Mouse (Mus musculus) thymus, postnatal 4 days (tissue): Measurements from ENCODE around the gene Srp68.

Source experiments
- DNase-seq: peaks from one replicate; pipeline ENCODE4 v3.0.0; 2021

The Srp68 gene

DNA sequence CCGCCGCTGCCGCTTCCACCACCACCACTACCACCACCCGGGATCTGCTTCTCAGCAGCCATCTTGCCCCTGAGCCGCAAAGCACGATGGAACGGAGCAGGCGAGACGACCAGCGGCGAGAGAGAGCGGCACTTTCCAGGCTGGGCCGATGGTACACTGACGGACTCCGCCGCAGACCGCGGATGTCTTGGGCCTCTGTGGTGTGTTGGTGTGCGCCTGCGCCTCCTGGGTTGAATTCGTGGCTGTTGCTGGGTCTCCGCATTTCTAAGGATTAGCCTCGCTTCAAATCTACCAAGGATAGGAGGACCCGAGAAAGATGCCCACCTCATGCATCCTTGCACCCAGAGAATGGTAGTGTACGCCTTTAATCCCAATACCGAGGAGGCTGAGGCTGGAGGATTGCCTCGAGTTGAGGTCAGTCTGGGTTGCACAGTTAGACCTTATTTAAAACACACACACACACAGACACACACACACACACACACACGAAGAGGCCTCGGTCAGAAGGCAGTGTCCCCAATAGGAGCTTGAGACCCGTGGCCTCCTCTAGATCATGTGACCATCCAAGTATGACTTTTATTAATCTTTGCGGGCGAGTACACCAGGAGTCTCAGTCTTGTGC, at the start of gene Srp68:
Srp68 (minus strand) TSS at position 173 of the 622 bp plus-strand sequence.
- DNase-seq, result peak; percentile 92

DNA sequence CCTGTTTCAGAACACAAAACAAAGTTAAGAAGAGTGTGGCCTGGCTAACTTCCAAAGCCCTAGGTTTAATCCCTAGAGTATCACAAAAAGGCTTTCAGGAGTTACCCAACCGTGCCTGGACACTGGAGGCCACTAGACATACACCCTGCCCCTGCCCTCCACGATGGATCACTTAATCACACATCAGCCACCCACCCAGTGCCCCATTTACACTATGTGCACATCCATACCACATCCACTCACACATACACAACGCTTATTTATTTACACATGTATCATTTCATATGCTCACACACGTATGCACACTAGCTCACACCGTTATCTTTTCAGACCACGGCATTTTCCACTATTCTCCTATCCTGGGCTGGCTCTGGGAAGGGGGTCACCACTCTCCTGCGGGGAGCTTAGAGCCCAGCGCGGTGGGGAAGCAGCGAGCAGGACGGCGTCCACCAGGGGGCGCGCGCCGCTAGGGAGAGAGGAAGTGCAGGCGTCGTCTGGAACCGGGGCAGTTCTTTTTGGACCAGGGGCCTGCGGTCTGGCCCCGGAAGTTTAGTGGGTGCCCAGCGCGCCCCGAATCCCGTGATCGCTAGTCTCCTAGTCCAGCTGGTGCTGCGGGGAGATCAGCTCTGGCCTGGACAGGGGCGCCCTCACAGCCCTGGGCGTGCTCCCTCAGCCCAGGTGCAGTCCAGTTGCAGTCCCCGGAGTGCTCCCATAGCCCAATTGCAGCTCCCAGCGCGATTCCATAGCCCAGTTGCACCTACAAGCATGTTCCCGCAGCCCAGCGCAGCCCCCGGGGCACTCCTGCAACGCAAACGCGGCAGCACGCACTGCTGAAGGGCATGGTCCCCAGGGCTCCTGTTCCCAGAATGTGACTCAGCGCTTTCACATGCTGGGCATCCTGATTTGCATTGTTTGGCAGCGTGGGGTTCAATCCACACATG, 45.0 kb upstream of the Srp68 start:
- peak; percentile 98 for DNase-seq

GRCm38 (mm10) chr11:116312359-116312758, 38.3 kb upstream of the Srp68 start:
- peak; percentile 37 for DNase-seq

DNA sequence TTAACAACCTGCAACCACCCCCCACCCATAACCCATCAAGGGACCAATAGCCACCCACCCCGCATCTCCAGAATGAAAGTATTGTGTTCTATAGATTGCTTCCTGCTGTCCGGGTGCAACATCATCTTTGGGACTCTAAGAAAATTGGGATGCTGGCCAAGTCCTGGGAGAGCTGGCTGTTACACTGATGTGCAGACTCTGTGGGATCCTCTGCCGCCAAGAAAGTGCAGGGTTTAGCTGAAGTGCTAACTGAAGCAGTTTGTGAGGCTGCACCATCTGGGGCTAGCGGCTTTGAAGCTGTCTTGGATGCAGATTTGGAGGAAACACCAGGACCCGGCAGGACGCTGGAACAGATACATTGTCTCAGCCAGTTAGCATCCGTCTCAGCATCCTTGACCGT, 37.2 kb upstream of the Srp68 start:
- peak; percentile 8 for DNase-seq

DNA sequence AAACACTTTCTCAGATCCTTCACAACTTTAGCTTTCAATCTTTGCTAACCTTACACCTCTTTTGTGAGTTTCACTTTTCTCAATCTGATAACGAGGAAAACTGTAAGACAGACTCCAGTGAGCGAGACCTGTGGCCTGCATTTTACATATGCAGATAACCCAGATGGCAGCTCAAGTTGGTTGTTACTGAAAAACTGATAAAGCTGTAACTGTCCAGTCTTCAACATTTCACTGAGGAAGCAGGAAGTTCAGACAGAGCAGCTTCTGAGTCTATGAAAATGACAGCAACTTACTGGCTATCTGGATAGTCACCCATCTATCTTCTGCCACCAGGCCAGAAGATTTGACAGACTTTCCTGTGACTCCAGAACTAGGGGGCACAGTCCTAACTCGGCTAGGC, 35.6 kb upstream of the Srp68 start:
- DNase-seq, result no peak

GRCm38 (mm10) chr11:116307762-116308531, 33.9 kb upstream of the Srp68 start:
- peak; percentile 10 for DNase-seq

- DNase-seq, result peak; percentile 26
These were observed 33.2 kb upstream of the Srp68 start, which contains the start of gene Exoc7 for GRCm38 (mm10) chr11:116307019-116307725. Gene Exoc7 (minus strand): TSS chr11:116307233.

GRCm38 (mm10) chr11:116306126-116306982, 32.3 kb upstream of the Srp68 start:
- peak; percentile 97 for DNase-seq

DNA sequence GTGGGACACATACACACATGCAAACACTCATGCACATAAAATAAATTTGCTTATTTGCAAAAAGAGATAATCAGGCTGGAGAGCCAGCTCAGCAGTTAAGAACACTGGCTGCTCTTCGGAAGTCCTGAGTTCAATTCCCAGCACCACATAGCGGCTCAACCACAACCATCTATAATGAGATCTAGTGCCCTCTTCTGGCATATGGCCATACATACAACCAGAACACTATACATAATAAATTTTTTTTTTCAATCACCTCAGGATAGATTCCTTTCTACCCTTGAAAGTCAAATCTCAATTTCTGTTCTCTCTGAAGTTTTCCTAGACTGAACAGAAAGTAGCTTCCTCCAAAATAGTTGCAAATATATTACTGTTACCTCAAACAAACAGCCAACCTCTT, 31.4 kb upstream of the Srp68 start:
- DNase-seq, result no peak

DNA sequence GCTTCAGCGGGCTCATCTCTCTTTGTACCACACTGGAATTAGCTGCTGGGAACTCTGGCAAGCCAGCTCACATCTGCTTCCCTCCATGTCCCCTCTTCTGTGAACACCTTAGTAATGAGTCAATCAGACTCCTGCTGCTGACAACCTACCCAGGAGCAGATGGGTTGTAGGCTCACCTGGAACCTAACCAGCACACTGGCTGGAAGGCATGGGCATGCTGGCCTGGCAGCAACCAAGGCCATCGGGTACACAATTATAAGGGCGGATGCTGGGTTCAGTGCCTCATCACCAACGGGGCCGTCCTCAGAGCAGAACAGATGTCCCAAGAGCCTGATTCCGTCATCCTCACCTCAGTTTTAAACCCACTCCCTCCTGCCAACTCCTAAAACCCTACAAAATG, 24.6 kb upstream of the Srp68 start:
- DNase-seq, result no peak

DNA sequence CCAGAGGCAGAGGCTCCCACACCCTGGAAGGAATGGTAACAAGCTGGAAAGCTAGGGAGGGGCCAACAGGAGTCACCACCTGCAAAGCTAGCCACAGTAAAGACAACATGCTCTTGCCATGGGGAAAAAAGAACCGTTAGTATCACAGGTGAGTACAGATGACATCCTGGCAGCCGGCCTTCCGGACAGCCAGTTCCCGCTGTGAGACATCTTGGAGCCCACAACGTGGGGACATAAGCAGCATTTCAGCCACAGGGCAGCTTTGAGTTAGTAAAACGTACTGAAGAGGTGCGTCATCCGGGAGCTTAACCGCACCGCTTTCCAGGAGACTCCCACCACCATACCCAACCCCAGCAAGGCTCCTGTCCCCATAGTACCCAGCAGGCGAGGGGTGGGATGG, 24.2 kb upstream of the Srp68 start:
- DNase-seq, result no peak

- no peak for DNase-seq
These were observed 23.0 kb upstream of the Srp68 start for GRCm38 (mm10) chr11:116297017-116297416.

GRCm38 (mm10) chr11:116296191-116296734, 22.2 kb upstream of the Srp68 start:
- DNase-seq, result no peak

- peak; percentile 70 for DNase-seq
These were observed 20.3 kb upstream of the Srp68 start for GRCm38 (mm10) chr11:116294319-116294718.

- no peak for DNase-seq
These were observed 19.6 kb upstream of the Srp68 start for GRCm38 (mm10) chr11:116293538-116294137.

GRCm38 (mm10) chr11:116292401-116292800, 18.4 kb upstream of the Srp68 start:
- DNase-seq, result no peak

DNA sequence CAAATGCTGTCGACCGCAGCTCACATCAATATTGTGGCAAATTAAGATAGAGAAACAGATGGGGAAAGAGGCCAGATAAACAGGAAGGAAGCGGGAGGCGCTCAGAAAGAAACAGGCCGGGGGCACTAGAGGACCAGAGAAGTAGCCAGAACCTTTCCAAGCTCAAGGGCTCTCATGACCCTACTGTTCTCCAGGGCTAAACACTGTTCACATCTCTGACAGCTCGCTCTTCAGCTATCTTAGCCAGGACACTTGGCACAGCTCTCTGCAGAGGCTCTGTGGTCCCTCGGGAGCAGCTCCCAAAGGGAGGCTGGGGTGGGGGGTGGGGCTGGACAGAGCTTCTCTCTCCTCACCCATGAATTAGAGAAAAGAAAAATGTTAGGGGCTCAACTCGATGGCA, 16.5 kb upstream of the Srp68 start:
- no peak for DNase-seq

DNA sequence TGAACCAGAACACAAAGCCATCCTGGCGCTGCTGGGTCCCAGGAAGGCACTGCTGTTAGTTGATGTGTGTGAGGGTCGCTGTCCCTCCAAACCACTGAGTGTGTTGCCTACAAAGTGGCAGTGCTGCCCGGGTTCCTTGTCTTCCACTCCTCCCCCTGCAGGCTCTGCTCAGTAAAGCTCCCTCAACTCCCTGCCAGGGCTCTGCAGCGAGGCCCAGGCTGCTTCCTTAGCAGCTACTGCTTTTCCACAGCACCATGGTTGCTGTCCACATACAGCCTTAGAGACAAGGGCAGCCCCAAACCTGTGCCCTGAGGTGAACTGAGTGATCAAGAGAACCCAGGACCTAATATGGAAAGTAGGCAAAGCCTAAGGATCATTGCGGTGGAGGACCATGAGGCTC, 13.3 kb upstream of the Srp68 start:
- no peak for DNase-seq

- no peak for DNase-seq
These were observed 11.8 kb upstream of the Srp68 start for GRCm38 (mm10) chr11:116285770-116286191.

- no peak for DNase-seq
These were observed 10.0 kb upstream of the Srp68 start for GRCm38 (mm10) chr11:116283982-116284381.
